Mouse (Mus musculus) kidney, embryonic 15.5 days (tissue): Measurements from ENCODE around the gene Il21. TPM values are rescaled to one million over a fixed set of nuclear protein-coding genes. Genes with fewer than 3 reads are reported as not detected.

Experiments used
- ATAC-seq: fragments of 200-750 bp; cut with Nextera tagmentation; replicated peaks from 2 replicates; pipeline ENCODE4 v1.8.0; 2017; ENCODE audit warnings: moderate TSS enrichment; ENCODE audit not compliant: low FRiP score
- H3K27ac ChIP-seq: fragments of 300-500 bp; sonication (generic); 2 replicates; pipeline ENCODE4 v1.5.1; 2015; ENCODE audit warnings: mild to moderate bottlenecking, inconsistent platforms
- H3K27me3 ChIP-seq: fragments of 300-500 bp; sonication (generic); 2 replicates; pipeline ENCODE4 v1.6.1; 2015; ENCODE audit warnings: inconsistent platforms
- H3K36me3 ChIP-seq: fragments of 300-500 bp; sonication (generic); 2 replicates; pipeline ENCODE4 v1.6.1; 2015; ENCODE audit warnings: inconsistent platforms
- H3K4me1 ChIP-seq: fragments of 300-500 bp; sonication (generic); 2 replicates; pipeline ENCODE4 v1.6.1; 2015; ENCODE audit warnings: inconsistent platforms
- H3K4me2 ChIP-seq: fragments of 300-500 bp; sonication (generic); 2 replicates; pipeline ENCODE4 v1.6.1; 2015; ENCODE audit warnings: moderate library complexity, mild to moderate bottlenecking, inconsistent platforms
- H3K4me3 ChIP-seq: fragments of 300-500 bp; sonication (generic); replicated peaks from 2 replicates; pipeline ENCODE4 v1.5.1; 2015; ENCODE audit warnings: mild to moderate bottlenecking, inconsistent platforms
- H3K9ac ChIP-seq: fragments of 300-500 bp; sonication (generic); 2 replicates; pipeline ENCODE4 v1.6.1; 2015; ENCODE audit warnings: mild to moderate bottlenecking, inconsistent platforms
- H3K9me3 ChIP-seq: fragments of 300-500 bp; sonication (generic); replicated peaks from 2 replicates; pipeline ENCODE4 v1.6.1; 2016; ENCODE audit warnings: inconsistent platforms
- whole genome bisulfite sequencing: fragments of 180-500 bp; shearing (Covaris S2); methylation state at CpG from one replicate; pipeline ENCODE4 v1.1.7; 2015; ENCODE audit warnings: mixed read lengths; 5-methylcytosine and 5-hydroxymethylcytosine counted together
- polyA plus RNA-seq: library from polyadenylated mRNA; unstranded; fragments of >200 nt; fragmentation: Nextera tagmentation; extraction: Ambion mirVana; gene quantifications from 2 replicates; pipeline ENCODE4 v1.2.1, GENCODE M21; 2015

Gene Il21
- not detected in 2 replicates for polyA plus RNA-seq

DNA sequence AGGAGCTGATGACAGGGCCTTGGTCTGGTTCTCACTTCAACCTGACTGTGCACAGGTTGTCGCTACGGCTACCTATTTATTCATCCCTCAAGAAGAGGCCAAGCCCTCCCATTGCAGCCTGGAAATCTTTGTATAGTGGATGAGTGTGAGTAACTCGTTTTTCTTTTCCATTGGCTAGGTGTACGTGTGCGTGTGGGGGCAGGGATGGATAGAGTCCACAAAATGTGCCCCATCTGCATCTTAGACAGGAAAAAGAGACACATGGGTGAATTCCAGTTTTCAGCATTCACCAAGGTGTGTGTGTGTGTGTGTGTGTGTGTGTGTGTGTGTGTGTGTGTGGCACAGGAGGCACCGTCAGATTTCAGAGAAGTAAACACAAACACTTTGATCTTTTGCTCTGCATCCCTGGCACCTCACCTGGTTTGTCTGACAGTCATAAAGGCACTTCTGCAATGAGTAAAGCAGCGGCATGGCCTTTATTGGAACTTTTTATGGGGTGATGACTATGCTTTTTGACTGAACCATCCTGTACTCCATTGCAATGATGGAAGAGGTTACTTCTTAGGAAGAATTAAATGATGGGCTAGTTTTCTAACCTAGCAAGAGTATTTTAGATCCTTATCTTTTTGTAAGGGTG lies at the start of gene Il21:
Gene Il21 (minus strand): TSS at position 51 of the 637 bp plus-strand sequence.
- Histone ChIP-seq H3K27me3 (no peaks in the 10 kb centered on the region), H3K27ac (no peak within 1 kb of the TSS), H3K4me3 (no peak within 1 kb of the TSS), H3K9me3 (no peaks in the 10 kb centered on the region), H3K4me1 (no peaks in the 10 kb centered on the region), H3K36me3 (no peaks in the 10 kb centered on the region), H3K4me2 (no peak within 1 kb of the TSS), H3K9ac (no peak within 1 kb of the TSS)
- 86% methylated on average over 7 of the region's 7 CpGs for WGBS
- ATAC-seq = no peak

DNA sequence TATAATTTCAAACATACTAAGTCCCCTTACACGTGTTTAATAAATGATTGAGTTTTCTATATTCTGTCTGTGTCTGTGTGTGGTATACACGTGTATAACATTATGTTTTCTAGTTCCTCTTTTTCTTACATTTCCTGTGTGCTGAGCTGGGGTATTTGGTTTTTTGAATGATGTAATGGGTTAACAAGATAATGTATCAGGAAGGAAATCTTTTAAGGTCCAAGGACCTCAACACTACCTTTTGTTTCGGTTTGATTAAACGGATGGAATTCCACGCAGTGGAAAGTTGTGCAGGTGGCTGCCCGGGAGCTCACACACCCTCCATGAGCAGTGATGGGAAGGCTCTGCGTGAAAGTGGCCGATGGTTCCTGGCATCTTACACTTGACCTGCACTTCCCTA lies 48.4 kb upstream of the Il21 start:
- Histone ChIP-seq H3K4me2 (no peak overlapping the region), H3K4me3 (no peak overlapping the region), H3K27ac (no peak overlapping the region), H3K4me1 (no peaks in the 10 kb centered on the region), H3K9me3 (no peaks in the 10 kb centered on the region), H3K9ac (no peak overlapping the region), H3K36me3 (no peaks in the 10 kb centered on the region), H3K27me3 (no peaks in the 10 kb centered on the region)
- ATAC-seq = no peak
- 66% methylated on average over 8 of the region's 8 CpGs for WGBS

DNA sequence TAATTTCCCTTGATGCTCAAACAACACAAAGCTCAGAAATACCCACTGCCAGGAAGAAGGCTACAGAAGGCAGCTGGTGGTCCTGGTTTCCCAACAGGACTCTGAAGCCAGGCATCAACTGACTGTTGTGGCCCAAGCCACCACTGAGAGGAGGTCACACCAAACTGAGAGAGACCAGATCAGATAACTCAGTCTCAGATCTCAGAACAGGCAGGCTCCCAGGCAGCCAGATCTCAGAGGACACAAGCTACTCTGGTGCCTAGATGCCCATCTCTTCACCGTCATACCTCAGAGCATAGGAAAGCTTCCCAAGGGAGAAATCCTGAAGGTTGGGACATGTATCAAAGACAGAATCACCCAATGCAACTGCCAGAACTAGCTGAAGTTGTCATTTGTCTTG lies 47.8 kb upstream of the Il21 start:
- WGBS = 96% methylated on average over 1 of the region's 1 CpGs
- Histone ChIP-seq H3K9ac (no peak overlapping the region), H3K4me2 (no peak overlapping the region), H3K9me3 (no peaks in the 10 kb centered on the region), H3K27ac (no peak overlapping the region), H3K27me3 (no peaks in the 10 kb centered on the region), H3K4me3 (no peak overlapping the region), H3K4me1 (no peaks in the 10 kb centered on the region), H3K36me3 (no peaks in the 10 kb centered on the region)
- ATAC-seq = no peak

DNA sequence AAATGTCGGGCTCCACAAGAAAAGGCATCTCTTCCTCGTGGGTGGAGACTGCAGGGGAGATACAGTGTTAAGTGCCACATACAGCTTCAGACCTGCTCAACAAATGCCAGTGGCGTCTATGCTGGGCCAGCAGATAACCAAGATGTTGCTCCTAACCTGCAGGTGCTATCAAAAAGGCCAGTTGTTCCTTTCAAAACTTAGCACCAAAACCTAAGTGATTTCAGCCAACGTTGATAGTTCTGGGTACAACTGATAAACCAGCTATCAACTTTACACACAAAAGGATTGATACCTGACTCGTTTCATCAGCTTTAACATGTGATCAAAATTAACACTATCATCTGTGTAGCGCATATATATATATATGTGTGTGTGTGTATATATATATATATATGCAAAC lies 42.2 kb upstream of the Il21 start:
- WGBS = 80% methylated on average over 6 of the region's 6 CpGs
- no peak overlapping the region for H3K4me2 ChIP-seq
- H3K4me1 ChIP-seq = no peaks in the 10 kb centered on the region
- H3K27me3 ChIP-seq = no peaks in the 10 kb centered on the region
- ATAC-seq = no peak
- H3K9ac ChIP-seq = no peak overlapping the region
- H3K36me3 ChIP-seq = no peaks in the 10 kb centered on the region
- no peak overlapping the region for H3K4me3 ChIP-seq
- no peak overlapping the region for H3K27ac ChIP-seq
- no peaks in the 10 kb centered on the region for H3K9me3 ChIP-seq

DNA sequence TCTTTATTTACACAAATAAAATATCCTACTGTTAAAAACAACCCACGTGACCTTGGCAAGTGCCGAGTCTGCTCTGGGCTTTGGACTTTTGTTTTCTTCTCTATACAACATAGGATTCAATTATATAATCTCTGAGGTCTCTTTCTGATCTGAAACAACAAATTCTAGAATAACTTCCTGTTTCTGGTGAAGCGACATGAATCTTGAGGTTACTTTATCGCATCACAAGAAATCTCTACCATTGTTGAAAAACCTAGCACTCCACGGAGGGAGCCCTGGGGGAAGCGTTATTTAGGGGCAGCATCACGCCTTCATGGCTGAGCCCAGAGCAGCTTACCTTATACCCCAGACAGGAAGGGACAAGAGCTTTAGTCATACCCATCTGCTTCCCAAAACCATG lies 40.7 kb upstream of the Il21 start:
- no peaks in the 10 kb centered on the region for H3K36me3 ChIP-seq
- H3K9ac ChIP-seq = no peak overlapping the region
- 79% methylated on average over 7 of the region's 7 CpGs for WGBS
- no peak for ATAC-seq
- no peaks in the 10 kb centered on the region for H3K9me3 ChIP-seq
- H3K27ac ChIP-seq = no peak overlapping the region
- no peaks in the 10 kb centered on the region for H3K4me1 ChIP-seq
- no peak overlapping the region for H3K4me2 ChIP-seq
- H3K27me3 ChIP-seq = no peaks in the 10 kb centered on the region
- H3K4me3 ChIP-seq = no peak overlapping the region

DNA sequence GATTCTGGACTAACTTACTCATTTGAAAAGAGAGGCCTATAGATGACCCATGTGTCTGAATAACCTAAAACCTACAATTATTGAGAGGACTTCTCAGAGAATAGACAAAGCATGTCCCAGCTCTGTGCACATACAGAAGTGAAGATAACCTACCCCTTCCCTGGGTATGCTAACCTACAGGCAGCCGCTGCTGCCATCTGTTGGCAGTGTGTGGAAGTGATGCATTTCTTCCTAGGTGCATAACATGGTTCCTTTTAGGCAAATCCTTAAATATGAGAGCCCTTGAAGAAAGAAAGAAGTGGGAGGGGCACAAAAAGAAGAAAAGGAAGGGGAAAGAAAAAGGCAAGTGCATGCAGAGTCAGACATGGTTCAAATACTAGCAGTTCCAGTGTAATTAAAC lies 38.8 kb upstream of the Il21 start:
- WGBS = 4% methylated on average over 1 of the region's 1 CpGs
- no peaks in the 10 kb centered on the region for H3K9me3 ChIP-seq
- H3K4me2 ChIP-seq = no peak overlapping the region
- H3K27me3 ChIP-seq = no peaks in the 10 kb centered on the region
- no peak overlapping the region for H3K9ac ChIP-seq
- no peak overlapping the region for H3K27ac ChIP-seq
- H3K4me3 ChIP-seq = no peak overlapping the region
- H3K4me1 ChIP-seq = no peaks in the 10 kb centered on the region
- H3K36me3 ChIP-seq = no peaks in the 10 kb centered on the region
- ATAC-seq = no peak

DNA sequence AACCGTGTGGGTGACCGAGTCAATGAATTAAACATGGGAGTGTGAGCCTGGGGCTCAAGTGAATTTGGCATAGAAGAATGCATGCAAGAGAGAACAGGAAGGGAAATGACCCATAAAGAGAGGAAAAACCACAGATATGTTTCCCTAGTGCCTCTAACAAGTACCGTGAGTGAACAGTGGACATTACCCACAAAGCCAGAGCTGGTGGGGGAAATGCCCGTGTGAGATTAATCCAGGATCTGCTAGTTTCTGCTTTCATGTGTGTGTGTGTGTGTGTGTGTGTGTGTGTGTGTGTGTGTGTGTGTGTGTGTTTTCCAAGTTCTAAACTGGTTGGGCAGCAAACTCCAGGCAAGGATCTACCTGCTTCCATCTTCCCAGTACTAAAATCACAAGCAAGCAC lies 37.5 kb upstream of the Il21 start:
- Histone ChIP-seq H3K4me1 (no peaks in the 10 kb centered on the region), H3K9me3 (no peaks in the 10 kb centered on the region), H3K27me3 (no peaks in the 10 kb centered on the region), H3K4me3 (no peak overlapping the region), H3K27ac (no peak overlapping the region), H3K36me3 (no peaks in the 10 kb centered on the region), H3K9ac (no peak overlapping the region), H3K4me2 (no peak overlapping the region)
- 61% methylated on average over 4 of the region's 4 CpGs for WGBS
- no peak for ATAC-seq

DNA sequence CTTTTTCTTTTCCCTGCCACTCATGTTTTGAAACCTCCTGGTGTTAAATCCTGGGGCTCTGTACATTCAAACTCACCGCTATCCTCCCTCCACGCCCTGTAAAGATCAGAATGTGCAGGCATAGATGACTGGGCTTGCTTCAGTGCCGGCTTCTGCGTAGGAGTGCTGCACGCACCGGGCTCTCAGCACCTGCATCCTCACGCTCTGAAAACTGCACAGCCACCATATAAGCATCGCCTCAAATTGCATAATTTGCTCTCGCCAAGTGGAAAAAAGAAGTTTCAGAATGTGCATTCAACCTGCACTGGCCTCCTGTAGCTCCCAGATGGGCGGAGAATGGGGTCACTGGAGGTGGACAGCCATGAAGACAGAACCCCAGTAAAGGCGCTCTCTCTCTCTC lies 35.9 kb upstream of the Il21 start:
- Histone ChIP-seq H3K4me3 (no peak overlapping the region), H3K4me2 (no peak overlapping the region), H3K9ac (no peak overlapping the region), H3K27ac (no peak overlapping the region), H3K9me3 (no peaks in the 10 kb centered on the region), H3K4me1 (no peaks in the 10 kb centered on the region), H3K27me3 (no peaks in the 10 kb centered on the region), H3K36me3 (no peaks in the 10 kb centered on the region)
- WGBS = 58% methylated on average over 11 of the region's 11 CpGs
- ATAC-seq = no peak

DNA sequence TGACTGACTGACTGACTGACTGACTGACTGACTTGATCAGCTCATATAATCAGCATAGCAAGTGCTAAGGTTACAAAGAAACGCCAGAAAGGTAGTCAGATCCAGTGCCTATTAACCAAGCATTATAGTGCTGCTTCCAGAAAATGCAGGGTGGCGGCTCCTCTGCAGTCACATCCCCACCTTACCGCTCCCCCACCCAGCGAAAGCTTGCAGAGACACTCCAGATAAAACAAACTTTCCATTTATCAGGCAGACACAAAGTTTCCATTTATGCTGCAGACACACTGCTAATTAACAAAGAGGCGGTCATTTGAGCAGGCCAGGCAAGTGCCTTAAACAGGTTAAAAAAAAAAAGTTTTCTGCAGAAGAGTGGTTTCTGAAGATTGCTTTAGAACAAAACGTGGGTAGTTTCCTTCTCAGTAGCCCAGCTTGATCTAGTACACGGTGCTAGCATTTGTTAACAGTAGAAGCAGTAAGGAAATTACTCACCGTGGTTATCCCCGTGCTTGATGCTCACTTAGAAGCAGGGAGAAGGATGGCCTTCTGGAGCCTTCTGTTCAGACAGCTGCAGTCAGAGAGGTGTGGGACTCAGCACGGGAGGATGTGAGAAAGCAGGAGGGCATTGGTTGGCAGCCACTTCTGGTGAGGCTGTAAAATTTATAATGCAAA lies 27.0 kb upstream of the Il21 start:
- no peaks in the 10 kb centered on the region for H3K27me3 ChIP-seq
- H3K27ac ChIP-seq = no peak overlapping the region
- H3K4me2 ChIP-seq = no peak overlapping the region
- H3K4me1 ChIP-seq = no peaks in the 10 kb centered on the region
- no peak for ATAC-seq
- 43% methylated on average over 10 of the region's 10 CpGs for WGBS
- H3K9me3 ChIP-seq = no peaks in the 10 kb centered on the region
- no peak overlapping the region for H3K9ac ChIP-seq
- H3K36me3 ChIP-seq = no peaks in the 10 kb centered on the region
- no peak overlapping the region for H3K4me3 ChIP-seq

DNA sequence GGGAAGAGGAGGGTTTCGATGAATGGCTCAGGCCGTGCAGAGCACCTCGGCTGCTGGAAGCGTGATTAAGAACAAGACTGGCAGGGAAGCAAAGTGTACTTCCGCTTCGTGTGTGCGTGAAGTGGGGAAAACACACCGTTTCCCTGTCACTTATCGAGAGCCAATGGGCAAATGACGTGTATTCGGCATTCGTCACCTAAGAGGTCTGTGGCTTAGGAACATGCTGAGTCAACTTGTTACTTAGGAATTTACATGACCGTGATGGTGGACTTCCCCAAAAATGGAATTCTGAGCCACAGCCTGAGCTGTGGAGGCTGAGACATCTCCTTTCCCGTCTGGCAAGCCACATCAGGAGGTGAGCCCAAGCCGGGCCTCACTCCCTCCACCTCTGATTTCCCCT lies 25.3 kb upstream of the Il21 start:
- WGBS = 90% methylated on average over 15 of the region's 15 CpGs
- H3K9ac ChIP-seq = no peak overlapping the region
- H3K4me2 ChIP-seq = no peak overlapping the region
- H3K9me3 ChIP-seq = no peaks in the 10 kb centered on the region
- H3K4me3 ChIP-seq = no peak overlapping the region
- H3K27me3 ChIP-seq = no peaks in the 10 kb centered on the region
- H3K36me3 ChIP-seq = no peaks in the 10 kb centered on the region
- H3K27ac ChIP-seq = no peak overlapping the region
- H3K4me1 ChIP-seq = no peaks in the 10 kb centered on the region
- ATAC-seq = no peak

DNA sequence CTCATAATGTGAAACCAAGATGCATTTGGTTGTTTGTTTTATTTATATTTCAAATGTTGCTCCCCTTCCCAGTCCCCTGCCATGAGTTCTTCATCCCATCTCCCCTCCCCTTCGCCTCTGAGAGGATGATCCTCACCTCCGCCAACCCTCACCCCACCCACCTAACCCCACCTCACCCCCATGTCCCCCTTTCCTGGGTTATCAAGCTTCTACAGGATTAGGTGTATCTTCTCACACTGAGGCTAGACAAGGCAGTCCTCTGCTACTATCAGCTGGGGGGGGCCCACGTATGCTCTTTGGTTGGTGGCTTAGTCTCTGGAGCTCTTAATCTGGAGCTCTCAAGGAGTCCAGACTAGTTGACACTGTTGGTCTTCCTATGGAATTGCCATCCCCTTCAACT lies 18.5 kb upstream of the Il21 start:
- H3K4me3 ChIP-seq = no peak overlapping the region
- H3K27ac ChIP-seq = no peak overlapping the region
- H3K9ac ChIP-seq = no peak overlapping the region
- no peaks in the 10 kb centered on the region for H3K27me3 ChIP-seq
- H3K36me3 ChIP-seq = no peaks in the 10 kb centered on the region
- no peak overlapping the region for H3K4me2 ChIP-seq
- no peak for ATAC-seq
- H3K9me3 ChIP-seq = no peaks in the 10 kb centered on the region
- WGBS = 90% methylated on average over 3 of the region's 3 CpGs
- no peaks in the 10 kb centered on the region for H3K4me1 ChIP-seq

DNA sequence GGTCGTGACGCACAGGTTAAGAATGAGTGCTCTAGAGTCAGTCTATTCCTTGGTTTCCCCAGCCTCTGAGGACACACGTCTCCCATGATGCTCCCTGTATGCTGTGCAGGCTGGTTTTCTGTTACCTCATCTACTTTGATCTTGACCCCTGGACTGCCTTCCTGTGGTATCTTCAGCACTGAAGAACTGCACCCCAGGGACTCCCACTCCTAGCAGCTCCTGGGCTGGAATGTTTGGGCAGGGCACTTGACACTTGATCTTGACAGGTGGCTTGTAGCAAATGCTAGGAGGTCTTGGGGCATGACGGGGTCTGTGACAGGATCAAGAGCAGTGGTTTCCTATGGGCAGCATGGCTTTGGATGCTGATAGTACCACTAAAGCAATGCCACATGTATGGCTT lies 2.6 kb upstream of the Il21 start:
- Histone ChIP-seq H3K4me3 (no peak overlapping the region), H3K4me1 (no peaks in the 10 kb centered on the region), H3K27ac (no peak overlapping the region), H3K36me3 (no peaks in the 10 kb centered on the region), H3K27me3 (no peaks in the 10 kb centered on the region), H3K9me3 (no peaks in the 10 kb centered on the region), H3K9ac (no peak overlapping the region), H3K4me2 (no peak overlapping the region)
- 35% methylated on average over 4 of the region's 4 CpGs for WGBS
- ATAC-seq = peak; percentile 82

DNA sequence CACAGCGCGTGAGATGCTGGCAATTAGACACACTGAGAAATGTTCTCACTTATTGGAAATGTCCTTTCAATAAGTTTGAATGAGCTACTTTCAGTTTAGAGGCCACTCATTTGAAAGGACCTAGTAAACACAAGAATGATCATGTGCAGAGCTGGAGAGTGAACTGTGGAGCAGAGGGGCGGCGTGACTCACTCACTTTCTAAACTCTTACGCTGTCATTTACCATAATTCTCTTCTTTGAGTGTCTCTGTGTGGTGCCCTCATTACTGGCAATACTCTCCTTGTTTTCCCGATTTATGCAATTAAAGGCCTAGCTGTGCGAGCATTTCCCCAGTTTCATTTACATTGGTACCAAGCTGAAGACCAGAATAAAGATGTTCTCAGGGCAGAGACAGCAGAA lies 1.3 kb downstream of the Il21 start:
- no peak for ATAC-seq
- 88% methylated on average over 7 of the region's 7 CpGs for WGBS

More for the DNA sequence above, 1.3 kb downstream of the Il21 start:
- no peaks in the 10 kb centered on the region for H3K9me3 ChIP-seq
- H3K4me2 ChIP-seq = no peak overlapping the region
- no peaks in the 10 kb centered on the region for H3K4me1 ChIP-seq
- no peaks in the 10 kb centered on the region for H3K27me3 ChIP-seq
- no peak overlapping the region for H3K27ac ChIP-seq
- H3K4me3 ChIP-seq = no peak overlapping the region
- no peaks in the 10 kb centered on the region for H3K36me3 ChIP-seq
- H3K9ac ChIP-seq = no peak overlapping the region
